Mouse (Mus musculus): ENCODE measurements at regions not wholly inside any gene's neighbourhood (a gene's known extent, or its start where the extent isn't known, plus 50 kb on each side); places are given as distances from the start of the nearest gene placed in this dataset.
A peak's percentile ranks its signal among the peaks of the same experiment; 100 is the strongest.

DNA sequence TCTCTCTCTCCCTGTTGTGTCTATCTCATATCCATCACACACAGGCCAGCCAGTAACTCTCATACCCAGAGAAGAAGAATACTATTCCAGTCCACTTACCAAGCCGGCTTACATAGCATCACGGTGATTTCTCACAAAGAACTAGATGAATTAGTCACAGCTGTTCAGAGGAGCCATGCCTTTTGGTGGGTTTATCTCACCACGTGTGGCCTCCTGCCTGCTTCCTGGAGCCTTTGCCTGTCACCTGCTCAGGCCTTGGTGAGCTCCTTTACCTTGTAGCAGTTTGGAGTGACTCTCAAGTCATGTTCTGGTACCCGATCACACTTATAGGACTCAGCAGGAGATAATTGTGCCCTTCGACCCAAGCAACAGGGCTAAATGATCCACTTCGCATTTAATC is 331.2 kb upstream of the Prickle1 start:
- Histone ChIP-seq H3K27me3 (replicated peaks; ENCODE audit: control insufficient read depth, insufficient read depth, low read length) (no peaks in the 10 kb centered on the region), H3K9me3 (replicated peaks; ENCODE audit: control insufficient read depth, low read length) (no peaks in the 10 kb centered on the region), H3K4me2 (ENCODE audit: low read length) (no peak overlapping the region), H3K27ac (ENCODE audit: low read depth, low read length) (no peak overlapping the region), H3K9ac (ENCODE audit: low read length) (no peak overlapping the region), H3K36me3 (ENCODE audit: control insufficient read depth, insufficient read depth, low read length) (no peaks in the 10 kb centered on the region), H3K4me1 (ENCODE audit: control insufficient read depth, insufficient read depth, low read length) (no peaks in the 10 kb centered on the region), H3K4me3 (ENCODE audit: low read depth, low read length) (no peak overlapping the region)
- DNase-seq (ENCODE audit: low spot score) (no peak), ATAC-seq (no peak)
- 41% methylated on average over 6 of the region's 6 CpGs for WGBS

DNA sequence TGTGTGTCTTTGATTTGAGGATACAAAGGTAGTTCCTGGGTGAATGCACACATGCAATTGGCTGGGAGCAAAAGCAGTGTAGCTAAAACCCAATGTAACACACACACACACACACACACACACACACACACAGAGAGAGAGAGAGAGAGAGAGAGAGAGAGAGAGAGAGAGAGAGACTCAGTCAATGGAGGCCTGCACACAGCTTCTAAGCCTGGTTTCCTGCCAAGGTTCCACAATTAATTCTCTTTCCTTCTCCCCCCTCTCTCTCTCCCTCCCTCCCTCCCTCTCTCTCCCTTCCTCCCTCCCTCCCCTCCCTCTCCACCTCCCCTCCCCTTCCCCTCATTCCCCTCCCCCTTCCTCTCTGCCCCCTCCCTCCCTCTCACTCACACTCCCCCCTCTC is 330.6 kb upstream of the Prickle1 start:
- Histone ChIP-seq H3K27me3 (replicated peaks; ENCODE audit: control insufficient read depth, insufficient read depth, low read length) (no peaks in the 10 kb centered on the region), H3K36me3 (ENCODE audit: control insufficient read depth, insufficient read depth, low read length) (no peaks in the 10 kb centered on the region), H3K9ac (ENCODE audit: low read length) (no peak overlapping the region), H3K4me1 (ENCODE audit: control insufficient read depth, insufficient read depth, low read length) (no peaks in the 10 kb centered on the region), H3K4me2 (ENCODE audit: low read length) (no peak overlapping the region), H3K9me3 (replicated peaks; ENCODE audit: control insufficient read depth, low read length) (no peaks in the 10 kb centered on the region), H3K4me3 (ENCODE audit: low read depth, low read length) (no peak overlapping the region), H3K27ac (ENCODE audit: low read depth, low read length) (no peak overlapping the region)
- ATAC-seq (0 out of 2 replicates have a peak, but pooled peaks have one; percentile 52), DNase-seq (ENCODE audit: low spot score) (peak; percentile 56)

DNA sequence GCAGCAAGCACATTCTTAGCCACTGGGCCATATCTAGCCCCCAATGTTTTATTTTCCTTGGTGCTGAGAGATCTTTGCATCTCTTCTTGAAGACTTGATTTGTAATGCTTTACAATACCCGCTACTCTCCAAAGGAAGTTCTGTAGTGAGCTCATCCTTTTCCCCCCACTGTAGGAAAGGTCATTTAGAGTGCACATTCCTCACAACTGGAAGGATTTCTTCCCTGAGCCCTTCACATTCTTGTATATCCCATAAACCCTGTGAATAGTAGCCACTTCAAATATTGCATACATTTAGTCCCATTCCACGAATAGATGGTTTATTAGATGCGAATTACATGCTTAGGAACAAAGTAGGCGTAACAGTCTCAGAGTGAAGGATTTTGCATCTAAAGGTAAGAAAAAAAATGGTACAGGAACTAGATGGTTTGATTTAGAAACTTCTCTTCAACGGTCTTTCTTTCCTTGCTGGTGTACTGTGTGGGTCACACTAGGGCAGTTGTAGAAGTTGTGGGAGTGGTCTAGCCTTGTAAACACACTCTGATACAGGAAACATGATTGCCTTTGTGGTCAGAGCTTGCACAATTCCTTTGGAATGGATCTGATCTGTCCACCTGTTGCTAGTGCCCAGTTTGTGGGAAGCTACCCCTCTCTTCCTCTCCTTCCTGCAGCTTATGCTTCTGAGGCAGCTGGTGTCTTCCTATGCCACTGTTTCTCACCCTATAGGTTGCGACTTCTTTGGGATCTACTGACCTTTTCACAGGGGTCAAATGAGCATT is 326.0 kb upstream of the Prickle1 start:
- Histone ChIP-seq H3K4me3 (ENCODE audit: low read depth, low read length) (no peak overlapping the region), H3K27me3 (replicated peaks; ENCODE audit: control insufficient read depth, insufficient read depth, low read length) (no peaks in the 10 kb centered on the region), H3K4me1 (ENCODE audit: control insufficient read depth, insufficient read depth, low read length) (no peaks in the 10 kb centered on the region), H3K4me2 (ENCODE audit: low read length) (no peak overlapping the region), H3K27ac (ENCODE audit: low read depth, low read length) (no peak overlapping the region), H3K9me3 (replicated peaks; ENCODE audit: control insufficient read depth, low read length) (no peaks in the 10 kb centered on the region), H3K36me3 (ENCODE audit: control insufficient read depth, insufficient read depth, low read length) (no peaks in the 10 kb centered on the region), H3K9ac (ENCODE audit: low read length) (no peak overlapping the region)
- DNase-seq (ENCODE audit: low spot score) (no peak), ATAC-seq (no peak)
- 88% methylated on average over 6 of the region's 6 CpGs for WGBS

DNA sequence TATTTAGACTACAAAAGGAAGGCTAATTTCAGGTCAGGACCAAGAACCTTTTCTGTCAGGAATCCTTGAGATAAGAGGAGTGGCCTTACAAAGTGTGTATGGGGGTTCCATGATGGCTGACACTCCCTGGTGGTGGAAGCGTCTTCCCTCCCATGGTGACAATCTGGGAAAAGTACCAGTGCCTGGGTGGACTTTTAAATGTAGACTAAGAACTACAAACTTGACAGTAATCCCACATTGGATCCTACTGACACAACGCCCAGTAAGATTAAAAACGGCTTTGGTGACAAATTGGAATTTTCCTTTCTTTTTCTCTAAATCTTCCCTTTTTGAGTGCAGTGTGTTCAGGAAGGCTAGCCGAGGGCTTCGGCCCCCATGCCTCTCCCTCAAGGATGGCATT is 325.3 kb upstream of the Prickle1 start:
- Histone ChIP-seq H3K4me1 (ENCODE audit: control insufficient read depth, insufficient read depth, low read length) (no peaks in the 10 kb centered on the region), H3K36me3 (ENCODE audit: control insufficient read depth, insufficient read depth, low read length) (no peaks in the 10 kb centered on the region), H3K9me3 (replicated peaks; ENCODE audit: control insufficient read depth, low read length) (no peaks in the 10 kb centered on the region), H3K9ac (ENCODE audit: low read length) (no peak overlapping the region), H3K27me3 (replicated peaks; ENCODE audit: control insufficient read depth, insufficient read depth, low read length) (no peaks in the 10 kb centered on the region), H3K4me3 (ENCODE audit: low read depth, low read length) (no peak overlapping the region), H3K27ac (ENCODE audit: low read depth, low read length) (no peak overlapping the region), H3K4me2 (ENCODE audit: low read length) (no peak overlapping the region)
- WGBS: 88% methylated on average over 5 of the region's 5 CpGs
- DNase-seq (ENCODE audit: low spot score) (no peak), ATAC-seq (no peak)

DNA sequence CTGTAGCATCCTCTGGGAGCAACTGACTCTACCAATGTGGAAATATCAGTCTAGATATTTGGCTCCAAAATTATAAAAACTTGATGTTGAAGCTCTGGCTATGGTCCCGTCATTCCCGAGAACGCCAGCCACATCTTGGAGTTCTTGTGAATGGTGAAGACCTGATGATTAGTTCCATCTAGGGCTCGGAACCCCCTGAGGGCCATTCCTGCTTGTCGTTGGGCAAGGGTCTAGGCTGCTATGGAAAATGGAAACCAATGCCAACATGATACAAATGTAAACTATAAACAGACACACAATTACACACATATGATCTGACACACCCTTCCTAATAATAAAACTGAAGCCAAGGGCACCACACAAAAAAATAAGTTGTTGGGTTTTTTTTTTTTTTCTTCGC is 323.9 kb upstream of the Prickle1 start:
- no peak overlapping the region for H3K4me3 ChIP-seq (ENCODE audit: low read depth, low read length)
- no peak overlapping the region for H3K9ac ChIP-seq (ENCODE audit: low read length)
- H3K4me1 ChIP-seq (ENCODE audit: control insufficient read depth, insufficient read depth, low read length): no peaks in the 10 kb centered on the region
- H3K4me2 ChIP-seq (ENCODE audit: low read length): no peak overlapping the region
- WGBS: 94% methylated on average over 6 of the region's 6 CpGs
- no peak for ATAC-seq
- H3K36me3 ChIP-seq (ENCODE audit: control insufficient read depth, insufficient read depth, low read length): no peaks in the 10 kb centered on the region
- no peaks in the 10 kb centered on the region for H3K9me3 ChIP-seq (replicated peaks; ENCODE audit: control insufficient read depth, low read length)
- no peak for DNase-seq (ENCODE audit: low spot score)
- H3K27ac ChIP-seq (ENCODE audit: low read depth, low read length): no peak overlapping the region
- no peaks in the 10 kb centered on the region for H3K27me3 ChIP-seq (replicated peaks; ENCODE audit: control insufficient read depth, insufficient read depth, low read length)

DNA sequence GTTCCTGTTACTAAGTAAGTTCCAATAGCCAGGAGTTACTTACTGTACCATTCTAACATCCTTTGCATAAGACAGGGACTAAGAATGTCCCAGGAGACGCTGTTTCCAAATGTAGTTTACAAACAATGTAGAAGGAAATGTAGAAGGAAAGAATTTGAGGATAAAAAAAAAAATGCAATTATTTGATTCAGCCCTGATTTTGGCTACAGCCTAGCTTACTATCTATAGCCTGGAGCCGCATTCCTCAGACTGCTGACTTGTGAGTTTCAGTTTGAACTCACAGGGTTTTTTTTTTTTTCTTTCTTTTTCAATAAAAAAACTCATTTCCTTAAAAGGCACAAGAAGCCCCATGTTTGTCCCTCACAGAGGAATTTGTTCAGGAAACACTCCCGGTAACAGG is 321.2 kb upstream of the Prickle1 start:
- no peak overlapping the region for H3K27ac ChIP-seq (ENCODE audit: low read depth, low read length)
- H3K4me2 ChIP-seq (ENCODE audit: low read length): no peak overlapping the region
- no peaks in the 10 kb centered on the region for H3K27me3 ChIP-seq (replicated peaks; ENCODE audit: control insufficient read depth, insufficient read depth, low read length)
- H3K36me3 ChIP-seq (ENCODE audit: control insufficient read depth, insufficient read depth, low read length): no peaks in the 10 kb centered on the region
- no peak overlapping the region for H3K9ac ChIP-seq (ENCODE audit: low read length)
- WGBS: 58% methylated on average over 3 of the region's 3 CpGs
- H3K9me3 ChIP-seq (replicated peaks; ENCODE audit: control insufficient read depth, low read length): no peaks in the 10 kb centered on the region
- DNase-seq (ENCODE audit: low spot score): no peak
- ATAC-seq: no peak
- no peak overlapping the region for H3K4me3 ChIP-seq (ENCODE audit: low read depth, low read length)
- H3K4me1 ChIP-seq (ENCODE audit: control insufficient read depth, insufficient read depth, low read length): no peaks in the 10 kb centered on the region

DNA sequence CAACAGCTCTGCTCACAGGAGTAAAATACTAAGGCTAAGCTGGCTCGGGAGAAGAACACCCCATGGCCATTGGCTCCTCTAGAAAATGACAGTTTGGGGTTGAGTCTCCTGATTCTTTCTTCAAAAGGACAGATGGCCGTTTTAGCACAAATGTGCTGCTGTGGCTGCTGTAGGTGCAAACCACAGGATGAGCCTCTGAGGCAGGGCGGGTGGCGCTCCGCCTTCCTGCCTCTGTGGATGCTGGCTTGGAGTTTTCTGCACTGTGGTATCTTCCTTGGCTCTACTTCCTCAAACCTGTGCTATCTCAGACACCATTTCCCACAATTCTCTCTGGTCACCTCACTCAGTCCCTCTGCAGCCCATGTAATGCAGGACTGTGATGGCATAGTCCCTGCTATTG is 317.8 kb upstream of the Prickle1 start:
- H3K9me3 ChIP-seq (replicated peaks; ENCODE audit: control insufficient read depth, low read length): no peaks in the 10 kb centered on the region
- H3K9ac ChIP-seq (ENCODE audit: low read length): no peak overlapping the region
- H3K4me3 ChIP-seq (ENCODE audit: low read depth, low read length): no peak overlapping the region
- no peaks in the 10 kb centered on the region for H3K27me3 ChIP-seq (replicated peaks; ENCODE audit: control insufficient read depth, insufficient read depth, low read length)
- no peak for ATAC-seq
- WGBS: 68% methylated on average over 5 of the region's 5 CpGs
- DNase-seq (ENCODE audit: low spot score): no peak
- no peak overlapping the region for H3K27ac ChIP-seq (ENCODE audit: low read depth, low read length)
- H3K4me2 ChIP-seq (ENCODE audit: low read length): no peak overlapping the region
- H3K36me3 ChIP-seq (ENCODE audit: control insufficient read depth, insufficient read depth, low read length): no peaks in the 10 kb centered on the region
- peaks cover 4% of the 10 kb centered on the region; the same call in 1 of the 2 replicates for H3K4me1 ChIP-seq (ENCODE audit: control insufficient read depth, insufficient read depth, low read length)

DNA sequence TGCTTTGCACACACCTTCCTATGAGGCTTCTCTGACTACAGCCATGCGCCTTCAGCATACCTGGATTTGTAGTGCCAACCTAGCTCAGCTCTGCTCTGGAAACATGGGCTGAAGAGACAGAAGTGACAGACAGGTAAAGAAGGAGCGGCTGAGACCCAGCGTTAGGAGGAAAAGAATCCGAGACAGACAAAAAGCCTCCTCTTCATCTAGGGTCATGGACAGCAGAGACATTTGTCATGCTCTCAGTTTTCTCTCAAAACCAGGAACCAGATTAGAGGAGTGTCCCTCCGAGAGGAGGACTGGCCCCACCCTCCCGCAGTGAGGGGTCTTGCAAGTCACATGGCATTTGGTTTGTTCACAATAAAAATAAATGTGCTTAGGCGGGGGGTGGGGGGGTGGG is 317.4 kb upstream of the Prickle1 start:
- Histone ChIP-seq H3K4me1 (ENCODE audit: control insufficient read depth, insufficient read depth, low read length) (peaks cover 4% of the 10 kb centered on the region; the same call in 1 of the 2 replicates), H3K9me3 (replicated peaks; ENCODE audit: control insufficient read depth, low read length) (no peaks in the 10 kb centered on the region), H3K4me3 (ENCODE audit: low read depth, low read length) (no peak overlapping the region), H3K9ac (ENCODE audit: low read length) (no peak overlapping the region), H3K27me3 (replicated peaks; ENCODE audit: control insufficient read depth, insufficient read depth, low read length) (no peaks in the 10 kb centered on the region), H3K4me2 (ENCODE audit: low read length) (no peak overlapping the region), H3K27ac (ENCODE audit: low read depth, low read length) (no peak overlapping the region), H3K36me3 (ENCODE audit: control insufficient read depth, insufficient read depth, low read length) (no peaks in the 10 kb centered on the region)
- 71% methylated on average over 7 of the region's 7 CpGs for WGBS
- ATAC-seq: no peak
- DNase-seq (ENCODE audit: low spot score): no peak

DNA sequence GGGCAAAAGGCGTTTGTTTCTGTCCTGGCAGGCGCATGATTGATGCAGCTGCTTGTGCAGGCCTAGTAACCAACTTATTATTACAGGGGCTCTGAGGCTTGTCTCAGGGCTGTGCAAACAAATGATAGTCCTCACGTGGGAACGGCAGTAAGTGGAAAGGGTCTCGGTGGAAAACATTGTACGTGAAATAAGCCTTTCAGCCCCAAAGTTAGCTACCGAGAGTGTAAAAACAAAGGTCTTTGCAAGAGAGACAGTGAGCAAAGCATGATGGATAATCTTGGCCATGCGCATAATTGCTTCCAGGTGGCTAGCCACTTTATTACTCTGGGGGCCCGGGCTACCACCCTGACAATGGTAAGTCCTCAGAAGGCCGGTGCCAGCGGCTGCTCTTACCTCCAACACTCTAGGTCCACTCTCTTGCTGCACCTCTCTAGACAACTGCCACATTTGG is 315.3 kb upstream of the Prickle1 start:
- H3K9me3 ChIP-seq (replicated peaks; ENCODE audit: control insufficient read depth, low read length): no peaks in the 10 kb centered on the region
- H3K27me3 ChIP-seq (replicated peaks; ENCODE audit: control insufficient read depth, insufficient read depth, low read length): no peaks in the 10 kb centered on the region
- 21% methylated on average over 11 of the region's 11 CpGs for WGBS
- DNase-seq (ENCODE audit: low spot score): no peak
- H3K4me3 ChIP-seq (ENCODE audit: low read depth, low read length): no peak overlapping the region
- H3K4me1 ChIP-seq (ENCODE audit: control insufficient read depth, insufficient read depth, low read length): peaks cover 4% of the 10 kb centered on the region; the same call in 1 of the 2 replicates
- no peak overlapping the region for H3K9ac ChIP-seq (ENCODE audit: low read length)
- H3K27ac ChIP-seq (ENCODE audit: low read depth, low read length): no peak overlapping the region
- H3K4me2 ChIP-seq (ENCODE audit: low read length): no peak overlapping the region
- no peak for ATAC-seq
- H3K36me3 ChIP-seq (ENCODE audit: control insufficient read depth, insufficient read depth, low read length): no peaks in the 10 kb centered on the region

All from forebrain, embryonic 14.5 days (tissue).